In genomic region chr5:103441706-103442105, GRCm38 (mm10) we compare ENCODE assay signal across 1 mouse cellular context.
TF ChIP-seq lines count a peak whose summit lies in the region.

No protein-coding gene starts in this region.

TF ChIP-seq in MEL, 35 proteins besides CTCF, POLR2A, EP300 and RAD21 (continued from another document):
- TF ChIP-seq USF1 (IDR thresholded peaks at IDR 0.05; ENCODE audit: low read depth, low read length) (no peak), MAFK (IDR thresholded peaks at IDR 0.05; ENCODE audit: borderline replicate concordance, low read depth, low read length) (no peak), TCF12 (IDR thresholded peaks at IDR 0.05; ENCODE audit: low read depth, low read length) (no peak), TBP (IDR thresholded peaks at IDR 0.05; ENCODE audit: low read depth, low read length) (no peak), POLR2AphosphoS5 (IDR thresholded peaks at IDR 0.05; ENCODE audit: borderline replicate concordance, low read depth, low read length) (no peak), POLR2AphosphoS2 (IDR thresholded peaks at IDR 0.05; ENCODE audit: low read length) (no peak), MAX (IDR thresholded peaks at IDR 0.05; ENCODE audit: low read length) (no peak), ZMIZ1 (IDR thresholded peaks at IDR 0.05; ENCODE audit: low read depth, low read length) (no peak), UBTF (IDR thresholded peaks at IDR 0.05; ENCODE audit: borderline replicate concordance, insufficient read depth, low read depth, low read length) (no peak), GATA1 (IDR thresholded peaks at IDR 0.05; ENCODE audit: low read depth, low read length) (no peak), MYB (IDR thresholded peaks at IDR 0.05; ENCODE audit: low read depth, low read length) (no peak), KAT2A (conservative IDR thresholded peaks at IDR 0.05; ENCODE audit: low read depth, low read length) (no peak), CHD1 (IDR thresholded peaks at IDR 0.05; ENCODE audit: low read depth, low read length) (no peak)
TF ChIP-seq in MEL: peak in this region for 0.
